Mouse (Mus musculus) cerebellum, adult 9-10 months (tissue): Measurements from ENCODE around the gene Chrd.

Source experiments
- DNase-seq: peaks from one replicate; pipeline ENCODE4 v3.0.0; 2022

Gene Chrd

GRCm38 (mm10) chr16:20732925-20733730, at the start of gene Chrd:
Chrd (plus strand) TSS chr16:20733127.
- DNase-seq, result peak; percentile 75

- DNase-seq, result no peak
These were observed 42.2 kb upstream of the Chrd start for GRCm38 (mm10) chr16:20690774-20691173.

GRCm38 (mm10) chr16:20691617-20692016, 41.3 kb upstream of the Chrd start:
- DNase-seq, result no peak

- DNase-seq, result peak; percentile 64
These were observed 40.5 kb upstream of the Chrd start for GRCm38 (mm10) chr16:20692241-20692965.

DNA sequence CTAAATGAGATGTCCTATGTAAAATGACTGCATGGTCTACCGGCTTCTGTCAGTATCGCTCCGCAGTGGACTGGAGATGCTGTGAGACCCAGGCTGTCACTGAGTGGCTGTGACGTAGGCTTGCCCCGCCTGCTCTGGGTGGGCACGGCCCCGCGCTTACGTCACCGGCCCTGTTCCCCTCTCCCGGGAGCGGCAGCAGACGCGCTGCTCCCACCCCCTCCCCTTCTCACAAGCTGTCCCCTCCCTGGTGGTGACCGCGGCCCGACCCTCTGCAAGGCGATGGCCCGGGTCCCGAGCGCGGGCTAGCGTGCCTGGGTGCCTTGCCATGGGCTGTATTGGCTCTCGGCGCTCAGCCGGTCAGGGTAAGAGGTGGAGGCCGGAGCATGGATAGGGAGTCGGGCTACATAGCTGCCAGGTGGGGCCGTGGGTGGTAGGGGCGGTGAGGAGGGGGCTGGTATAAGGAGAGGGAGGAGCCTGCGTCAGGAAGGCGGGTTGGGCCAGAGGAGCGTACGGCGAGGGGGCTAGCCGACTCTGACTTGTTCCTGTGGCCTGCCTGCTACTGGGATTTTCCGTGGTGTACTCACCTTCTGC, 39.7 kb upstream of the Chrd start, which contains the start of gene Fam131a:
TSS of gene Fam131a (plus strand) at position 131 of the 591 bp plus-strand sequence.
- peak; percentile 95 for DNase-seq

- DNase-seq, result peak; percentile 79
These were observed 38.1 kb upstream of the Chrd start for GRCm38 (mm10) chr16:20694781-20695180.

DNA sequence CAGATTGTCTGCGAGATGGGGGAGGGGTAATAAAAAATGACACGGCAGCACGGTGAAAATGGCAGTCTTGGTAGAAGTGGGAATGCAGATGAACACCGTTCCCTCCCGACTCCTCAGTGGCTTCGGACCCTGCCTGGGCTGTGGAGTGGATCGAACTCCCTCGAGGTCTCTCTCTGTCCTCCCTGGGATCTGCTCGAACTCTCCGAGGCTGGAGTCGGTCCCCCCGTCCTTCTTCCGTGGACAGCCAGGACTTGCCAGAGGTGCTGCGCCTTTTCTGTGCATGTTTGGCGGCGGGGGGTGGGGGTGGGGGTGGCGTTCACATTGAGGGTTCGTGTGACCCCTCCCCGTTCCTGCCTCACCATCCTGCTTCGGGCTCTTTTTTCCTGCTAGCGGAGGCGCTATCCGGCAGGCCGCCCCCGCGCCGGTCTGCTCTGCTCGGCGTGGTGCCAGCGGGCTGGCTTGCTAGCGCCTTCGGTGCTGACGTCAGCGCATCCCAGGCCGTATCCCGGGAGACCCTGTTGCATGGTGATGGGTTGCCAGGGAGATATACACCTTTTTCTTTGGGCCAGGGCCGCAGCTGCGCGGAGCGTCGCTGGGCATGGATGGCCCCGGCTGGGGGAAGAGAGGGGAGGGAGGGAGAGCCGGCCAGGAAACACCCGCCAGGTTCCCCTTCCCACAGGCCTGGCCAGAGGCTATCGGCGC, 37.2 kb upstream of the Chrd start:
- peak; percentile 91 for DNase-seq

DNA sequence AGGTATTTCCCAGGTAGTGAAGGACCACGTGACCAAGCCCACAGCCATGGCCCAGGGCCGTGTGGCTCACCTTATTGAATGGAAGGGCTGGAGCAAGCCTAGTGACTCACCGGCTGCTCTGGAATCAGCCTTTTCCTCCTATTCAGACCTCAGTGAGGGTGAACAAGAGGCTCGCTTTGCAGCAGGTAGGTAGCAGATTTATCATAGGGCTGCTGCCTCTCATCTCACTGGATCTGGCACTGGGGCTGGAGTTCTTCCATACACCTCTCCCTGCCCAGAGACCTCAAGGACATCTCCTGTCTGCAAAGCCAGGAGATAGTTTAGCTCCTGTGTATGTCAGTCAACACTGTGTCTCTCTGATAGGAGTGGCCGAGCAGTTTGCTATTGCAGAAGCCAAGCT, 33.7 kb upstream of the Chrd start:
- DNase-seq, result peak; percentile 32

DNA sequence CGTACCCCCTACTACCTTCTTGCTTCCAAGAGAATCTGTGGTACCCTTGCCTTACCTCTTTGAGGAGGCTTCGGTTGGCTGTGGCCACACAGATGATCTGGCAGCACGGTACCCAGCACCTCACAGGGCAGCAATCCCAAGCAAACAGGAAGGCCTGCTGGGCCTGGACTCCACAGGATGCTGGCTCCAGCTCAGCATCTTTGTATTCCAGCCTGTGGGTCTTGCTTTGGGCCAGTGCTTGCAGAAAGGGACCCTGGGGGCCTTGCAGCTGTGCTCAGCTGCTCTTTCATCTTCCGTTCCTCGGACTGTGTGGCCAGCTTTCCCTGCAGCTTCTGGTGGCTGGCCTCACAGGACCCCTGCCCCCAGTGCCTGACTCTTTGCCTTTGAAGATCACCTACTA, 32.9 kb upstream of the Chrd start:
- DNase-seq, result peak; percentile 75

DNA sequence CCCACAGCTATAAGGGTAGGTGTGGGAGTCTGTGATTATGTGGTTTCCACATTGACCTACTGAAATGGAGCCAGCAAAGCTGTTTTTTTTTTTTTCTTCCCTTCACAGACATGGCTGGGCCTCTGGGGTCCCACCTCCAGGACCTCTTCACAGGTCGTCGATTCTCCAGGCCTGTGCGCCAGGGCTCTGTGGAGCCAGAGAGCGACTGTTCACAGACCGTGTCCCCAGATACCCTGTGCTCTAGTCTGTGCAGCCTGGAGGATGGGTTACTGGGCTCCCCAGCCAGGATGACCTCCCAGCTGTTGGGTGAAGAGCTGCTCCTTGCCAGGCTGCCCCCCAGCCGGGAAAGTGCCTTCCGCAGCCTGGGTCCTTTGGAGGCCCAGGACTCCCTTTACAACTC, 31.6 kb upstream of the Chrd start:
- no peak for DNase-seq

DNA sequence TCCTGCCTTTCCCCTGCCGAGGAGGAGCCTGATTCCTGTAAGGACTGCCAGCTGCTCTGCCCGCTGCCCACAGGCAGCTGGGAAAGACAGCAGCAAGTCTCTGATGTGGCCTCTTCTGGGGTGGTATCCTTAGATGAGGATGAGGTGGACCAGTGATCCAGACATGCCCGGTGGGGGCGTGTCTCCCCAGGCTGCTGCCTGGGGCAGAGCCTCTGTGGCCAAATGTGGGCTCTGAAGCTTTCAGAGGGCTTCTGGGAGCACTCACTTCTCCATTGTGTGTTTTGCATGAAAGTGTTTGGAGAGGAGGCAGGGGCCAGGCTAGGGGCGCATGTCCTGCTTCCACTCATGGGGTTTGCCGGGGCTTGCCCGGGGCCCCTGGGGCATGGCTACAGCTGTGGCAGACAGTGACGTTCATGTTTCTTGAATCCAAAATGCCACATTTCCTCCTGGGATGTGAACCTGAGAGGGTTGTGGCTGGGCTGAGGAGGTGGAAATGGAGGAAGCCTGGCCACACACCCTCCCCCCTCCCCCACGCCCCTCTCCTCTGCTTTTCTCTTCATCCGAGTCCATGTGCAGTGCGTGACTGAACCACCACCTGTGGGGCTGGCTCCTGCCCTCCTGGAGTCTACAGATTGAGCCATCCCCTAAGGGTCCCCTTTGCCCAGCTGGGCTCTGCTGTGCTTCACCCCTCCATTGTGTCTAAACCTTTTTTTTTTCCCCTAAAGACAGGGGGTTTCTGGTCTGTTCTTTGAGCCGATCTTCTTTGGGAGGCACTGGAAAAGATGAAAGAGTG, 31.0 kb upstream of the Chrd start:
- peak; percentile 38 for DNase-seq

GRCm38 (mm10) chr16:20702522-20702893, 30.4 kb upstream of the Chrd start:
- peak; percentile 79 for DNase-seq

DNA sequence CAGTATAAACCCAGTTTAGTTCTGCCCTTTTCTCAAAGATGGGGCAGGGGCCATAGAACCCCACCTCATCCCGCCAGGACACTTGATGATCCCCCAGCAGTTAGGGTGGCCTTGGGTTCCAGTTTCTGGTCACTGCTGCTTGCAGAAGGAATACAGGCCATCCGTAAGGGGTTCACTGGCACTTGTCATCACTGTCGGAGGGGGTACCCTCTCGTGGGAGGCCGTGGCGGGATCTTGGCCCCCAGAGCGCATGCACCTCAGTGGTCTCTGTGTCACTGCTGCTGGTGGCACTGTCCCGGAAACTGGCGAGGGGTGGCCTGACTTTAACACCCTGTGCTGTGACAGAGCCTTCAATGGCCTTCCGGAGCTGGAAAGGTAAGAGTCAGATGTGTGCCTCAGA, 29.9 kb upstream of the Chrd start:
- peak; percentile 42 for DNase-seq

- no peak for DNase-seq
These were observed 29.1 kb upstream of the Chrd start for GRCm38 (mm10) chr16:20703699-20704400.

- peak; percentile 60 for DNase-seq
These were observed 27.1 kb upstream of the Chrd start for GRCm38 (mm10) chr16:20705786-20706185.

GRCm38 (mm10) chr16:20706407-20707055, 26.4 kb upstream of the Chrd start:
- DNase-seq, result peak; percentile 51

- peak; percentile 24 for DNase-seq
These were observed 24.5 kb upstream of the Chrd start for GRCm38 (mm10) chr16:20708220-20708938.

DNA sequence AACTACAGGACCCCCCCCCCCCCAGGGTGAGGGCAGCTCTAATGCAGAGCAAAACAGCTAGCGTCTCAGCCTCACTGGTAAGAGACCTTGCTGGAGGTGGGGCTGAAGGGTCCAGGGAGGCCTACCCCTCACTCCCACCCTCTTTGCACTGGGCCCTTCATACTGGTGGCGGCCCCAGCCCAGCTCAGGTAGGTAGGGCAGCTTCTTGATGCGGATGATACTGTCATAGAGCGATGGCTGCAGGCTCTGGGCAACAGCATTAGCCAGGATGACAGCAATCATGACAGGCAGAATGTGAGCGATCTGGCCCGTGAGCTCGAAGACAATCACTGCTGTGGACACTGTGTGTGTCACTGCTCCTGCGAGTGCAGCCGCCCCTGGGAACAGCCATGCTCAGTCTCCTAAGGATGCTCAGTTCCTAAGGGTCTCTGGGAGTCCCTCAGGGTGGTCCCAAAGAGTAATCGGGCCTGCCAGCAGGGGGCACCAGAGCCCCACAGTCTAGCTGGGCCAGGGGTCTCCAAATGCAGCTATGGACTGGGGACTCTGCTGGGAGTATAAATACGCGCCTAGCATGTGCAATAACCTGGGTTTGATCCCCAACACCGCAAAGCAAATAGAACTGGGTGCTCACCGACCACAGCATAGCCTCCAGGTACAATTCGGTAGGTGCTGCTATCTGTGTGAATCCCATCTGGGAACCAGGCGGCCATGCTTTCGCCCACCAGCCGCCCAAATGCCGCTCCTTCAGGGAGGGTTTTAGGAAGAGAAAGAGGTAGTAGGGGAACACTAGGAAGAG, 23.8 kb upstream of the Chrd start:
- DNase-seq, result peak; percentile 42

- peak; percentile 35 for DNase-seq
These were observed 22.6 kb upstream of the Chrd start for GRCm38 (mm10) chr16:20710370-20710769.
